Mouse (Mus musculus) myocyte (in vitro differentiated cells): ENCODE data around the gene Asic2. TPM values are rescaled to one million over a fixed set of nuclear protein-coding genes. Genes with fewer than 3 reads are reported as not detected.

Experiments used
- H3K27me3 ChIP-seq: one replicate; pipeline ENCODE4 v1.6.1; 2011; ENCODE audit not compliant: control insufficient read depth, insufficient read depth, insufficient read length
- H3K36me3 ChIP-seq: one replicate; pipeline ENCODE4 v1.6.1; 2011; ENCODE audit not compliant: control insufficient read depth, insufficient read depth
- H3K4me2 ChIP-seq: one replicate; pipeline ENCODE4 v1.6.1; 2011; ENCODE audit warnings: low read depth, control low read depth
- H3K4me3 ChIP-seq: one replicate; pipeline ENCODE4 v1.5.1; 2011; ENCODE audit warnings: mild to moderate bottlenecking, control low read depth, moderate library complexity
- H3K79me2 ChIP-seq: one replicate; pipeline ENCODE4 v1.6.1; 2011; ENCODE audit not compliant: control insufficient read depth, insufficient read depth
- H3ac ChIP-seq: one replicate; pipeline ENCODE4 v1.6.1; 2011; ENCODE audit not compliant: control insufficient read depth, insufficient read length
- CEBPB ChIP-seq: IDR thresholded peaks from 2 replicates; pipeline ENCODE4 v1.6.1; 2011; ENCODE audit warnings: mild to moderate bottlenecking, moderate library complexity; ENCODE audit not compliant: poor library complexity, insufficient read depth, severe bottlenecking
- E2F4 ChIP-seq: IDR thresholded peaks from one replicate; pipeline ENCODE4 v1.6.1; 2011; ENCODE audit warnings: mild to moderate bottlenecking, control low read depth, moderate library complexity; ENCODE audit not compliant: insufficient read depth
- MAX ChIP-seq: IDR thresholded peaks from one replicate; pipeline ENCODE4 v1.6.1; 2011; ENCODE audit warnings: low read depth, mild to moderate bottlenecking, control low read depth
- MYOD1 ChIP-seq, 3 experiments: IDR thresholded peaks; one replicate each; pipeline ENCODE4 v1.6.1; 2011; ENCODE audit warnings: control low read depth in 2 of 3, low read depth in 2 of 3, mild to moderate bottlenecking in 2 of 3, moderate library complexity in 1 of 3; ENCODE audit not compliant: insufficient read length in 2 of 3, control insufficient read depth in 1 of 3
- MYOG ChIP-seq, 3 experiments: IDR thresholded peaks; one replicate each; pipeline ENCODE4 v1.6.1; 2011; ENCODE audit warnings: control low read depth in 2 of 3, low read depth in 2 of 3, mild to moderate bottlenecking in 2 of 3; ENCODE audit not compliant: insufficient read length in 2 of 3, control insufficient read depth in 1 of 3, insufficient read depth in 1 of 3
- POLR2A ChIP-seq: IDR thresholded peaks from one replicate; pipeline ENCODE4 v1.6.1; 2011; ENCODE audit warnings: low read depth, mild to moderate bottlenecking, control low read depth, moderate library complexity; ENCODE audit not compliant: insufficient read length
- POLR2AphosphoS2 ChIP-seq: IDR thresholded peaks from one replicate; pipeline ENCODE4 v1.6.1; 2011; ENCODE audit warnings: low read depth, control low read depth; ENCODE audit not compliant: insufficient read length
- REST ChIP-seq: IDR thresholded peaks from one replicate; pipeline ENCODE4 v1.6.1; 2011; ENCODE audit warnings: mild to moderate bottlenecking, control low read depth, moderate library complexity; ENCODE audit not compliant: insufficient read depth, insufficient read length
- SRF ChIP-seq: IDR thresholded peaks from one replicate; pipeline ENCODE4 v1.6.1; 2011; ENCODE audit warnings: low read depth; ENCODE audit not compliant: control insufficient read depth, insufficient read length
- TCF12 ChIP-seq: IDR thresholded peaks from one replicate; pipeline ENCODE4 v1.6.1; 2011; ENCODE audit warnings: mild to moderate bottlenecking, control low read depth; ENCODE audit not compliant: poor library complexity, insufficient read depth, severe bottlenecking
- TCF3 ChIP-seq: IDR thresholded peaks from one replicate; pipeline ENCODE4 v1.6.1; 2011; ENCODE audit warnings: low read depth, control low read depth; ENCODE audit not compliant: insufficient read length
- USF1 ChIP-seq: IDR thresholded peaks from one replicate; pipeline ENCODE4 v1.6.1; 2011; ENCODE audit warnings: low read depth, mild to moderate bottlenecking, control low read depth, moderate library complexity
- polyA plus RNA-seq: library from polyadenylated mRNA; unstranded; fragments of >200 nt; fragmentation: generic; extraction: Trizol; gene quantifications from one replicate; pipeline ENCODE4 v1.2.1, GENCODE M21; 2012; ENCODE audit warnings: missing spikeins

Gene Asic2
- polyA plus RNA-seq, 1 experiment = not detected

GRCm38 (mm10) chr11:81522927-81523326 lies 445.3 kb downstream of the Asic2 start:
- TF ChIP-seq POLR2AphosphoS2 (no peak), USF1 (no peak), MAX (no peak)
- H3K36me3 ChIP-seq = no peaks in the 10 kb centered on the region
- H3ac ChIP-seq = no peak overlapping the region
- H3K4me3 ChIP-seq = no peak overlapping the region
- H3K27me3 ChIP-seq = no peaks in the 10 kb centered on the region
- H3K79me2 ChIP-seq = no peaks in the 10 kb centered on the region
- no peak overlapping the region for H3K4me2 ChIP-seq

- H3K79me2 ChIP-seq = no peaks in the 10 kb centered on the region
- H3ac ChIP-seq = no peak overlapping the region
- no peak overlapping the region for H3K4me2 ChIP-seq
- no peaks in the 10 kb centered on the region for H3K36me3 ChIP-seq
- H3K4me3 ChIP-seq = no peak overlapping the region
- no peaks in the 10 kb centered on the region for H3K27me3 ChIP-seq
- TF ChIP-seq SRF (no peak), POLR2A (no peak), USF1 (no peak), POLR2AphosphoS2 (no peak), TCF12 (no peak), MYOG (IDR thresholded peaks at IDR 0.05; ENCODE audit: control insufficient read depth in 1 of 3, insufficient read depth in 1 of 3, insufficient read length in 2 of 3, low read depth in 2 of 3) (no peak), MAX (no peak), MYOD1 (IDR thresholded peaks at IDR 0.05; ENCODE audit: control insufficient read depth in 1 of 3, insufficient read length in 2 of 3, low read depth in 2 of 3) (no peak), CEBPB (no peak), E2F4 (no peak)
These were observed 446.4 kb downstream of the Asic2 start for GRCm38 (mm10) chr11:81521881-81522280.

GRCm38 (mm10) chr11:81518001-81518955 lies 450.0 kb downstream of the Asic2 start:
- H3K4me3 ChIP-seq = no peak overlapping the region
- H3K27me3 ChIP-seq = no peaks in the 10 kb centered on the region
- no peak for TF ChIP-seq SRF
- TF ChIP-seq TCF3 = no peak
- TF ChIP-seq MYOD1 (IDR thresholded peaks at IDR 0.05; ENCODE audit: control insufficient read depth in 1 of 3, insufficient read length in 2 of 3, low read depth in 2 of 3) = no peak
- no peak for TF ChIP-seq USF1
- TF ChIP-seq MYOG (IDR thresholded peaks at IDR 0.05; ENCODE audit: control insufficient read depth in 1 of 3, insufficient read depth in 1 of 3, insufficient read length in 2 of 3, low read depth in 2 of 3) = no peak
- no peak for TF ChIP-seq POLR2AphosphoS2
- no peak for TF ChIP-seq TCF12
- no peak for TF ChIP-seq MAX
- TF ChIP-seq CEBPB = no peak
- no peak for TF ChIP-seq POLR2A
- no peak for TF ChIP-seq REST
- H3K36me3 ChIP-seq = no peaks in the 10 kb centered on the region
- no peak overlapping the region for H3K4me2 ChIP-seq
- no peak overlapping the region for H3ac ChIP-seq
- H3K79me2 ChIP-seq = no peaks in the 10 kb centered on the region

- no peak overlapping the region for H3K4me2 ChIP-seq
- no peaks in the 10 kb centered on the region for H3K36me3 ChIP-seq
- no peaks in the 10 kb centered on the region for H3K79me2 ChIP-seq
- TF ChIP-seq USF1 (no peak), MAX (no peak), TCF12 (no peak), POLR2A (no peak), MYOG (IDR thresholded peaks at IDR 0.05; ENCODE audit: control insufficient read depth in 1 of 3, insufficient read depth in 1 of 3, insufficient read length in 2 of 3, low read depth in 2 of 3) (no peak), REST (no peak), MYOD1 (IDR thresholded peaks at IDR 0.05; ENCODE audit: control insufficient read depth in 1 of 3, insufficient read length in 2 of 3, low read depth in 2 of 3) (no peak), E2F4 (no peak), TCF3 (no peak), POLR2AphosphoS2 (no peak), CEBPB (no peak), SRF (no peak)
- no peak overlapping the region for H3K4me3 ChIP-seq
- no peaks in the 10 kb centered on the region for H3K27me3 ChIP-seq
- no peak overlapping the region for H3ac ChIP-seq
These were observed 452.5 kb downstream of the Asic2 start for GRCm38 (mm10) chr11:81515754-81516153.
